Mouse (Mus musculus): Measurements from ENCODE around the gene Nudt8.

DNA sequence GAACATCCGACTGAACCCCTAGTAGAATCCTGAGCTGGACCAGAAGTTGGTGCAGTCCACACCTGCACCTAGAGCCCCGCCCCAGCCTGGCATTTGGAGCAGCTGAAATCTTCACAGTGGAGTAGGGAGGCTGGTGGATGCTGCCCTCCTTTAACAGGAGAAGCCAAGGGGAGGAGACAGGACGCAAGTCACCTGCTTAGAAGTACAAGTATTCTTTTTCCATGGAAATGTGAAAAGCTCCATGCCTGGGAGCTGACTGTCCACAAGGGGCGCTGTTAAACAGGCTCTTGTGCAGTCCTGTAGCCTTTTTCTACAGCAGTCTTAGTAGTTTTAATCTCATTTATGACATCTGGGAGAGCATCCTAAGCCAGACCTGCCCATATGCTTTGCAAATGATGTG lies 11.6 kb upstream of the Nudt8 start:
- TF ChIP-seq CTCF (IDR thresholded peaks at IDR 0.05; ENCODE audit: low read depth), result peak; percentile 50
- no peak for TF ChIP-seq EP300 (IDR thresholded peaks at IDR 0.05; ENCODE audit: low read depth)

Measured in liver, postnatal 0 days (tissue).